Mouse (Mus musculus) cerebellum, postnatal 14 days (tissue): ENCODE measurements around the gene Prl2a1.
"Not testable (repeated sequence)": the region's sequence is repeated elsewhere in the genome, so short reads cannot be mapped to it uniquely, and the experiment has no call there.

Source experiments
- DNase-seq, 2 experiments: peaks; one replicate each; pipeline ENCODE4 v3.0.0; 2021; ENCODE audit warnings: mixed read lengths in 2 of 2

Gene Prl2a1

DNA sequence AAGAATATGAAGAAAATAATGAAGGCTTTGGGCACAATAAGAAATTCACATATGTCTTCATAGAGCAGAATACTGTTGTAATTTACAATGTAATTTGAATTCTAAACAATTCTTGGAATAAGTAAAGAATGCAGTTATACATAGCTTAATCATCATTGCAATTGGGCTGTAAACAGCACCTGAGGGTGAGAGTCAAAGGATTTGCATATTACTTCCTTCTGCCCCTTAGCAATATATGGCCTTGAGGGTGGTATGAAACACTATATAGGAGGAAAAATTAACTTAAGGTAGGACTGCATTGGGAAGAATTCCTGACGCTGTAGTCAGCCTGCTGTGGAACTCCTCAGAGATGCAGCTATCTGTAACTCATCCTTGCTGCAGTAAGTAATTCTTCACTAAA, at the start of gene Prl2a1:
Gene Prl2a1 (plus strand): TSS at position 301 of the 400 bp plus-strand sequence.
- no peak for DNase-seq

DNA sequence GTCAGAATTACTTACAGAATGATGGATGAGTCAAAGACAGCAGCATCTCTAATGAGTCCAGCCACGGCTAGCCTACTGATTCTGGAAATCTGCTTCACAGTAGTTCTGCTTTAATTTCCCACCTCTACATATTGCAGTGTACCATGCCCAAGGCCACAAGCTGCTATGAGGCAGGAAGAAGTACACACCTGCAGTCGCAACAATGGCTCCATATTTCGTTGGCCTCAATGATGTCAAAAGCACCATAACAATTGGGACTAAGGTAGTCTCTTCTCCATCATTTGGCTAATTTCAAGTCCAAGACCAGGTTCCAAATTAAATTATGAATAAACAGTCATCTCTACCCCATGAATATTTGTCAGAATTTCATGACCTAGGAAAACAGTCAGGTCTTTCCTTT, 20.8 kb upstream of the Prl2a1 start, which contains the start of gene Prl7c1:
Gene Prl7c1 (minus strand): TSS at position 101 of the 400 bp plus-strand sequence.
- not testable (repeated sequence) for DNase-seq

- no peak for DNase-seq
These were observed 2.2 kb upstream of the Prl2a1 start for GRCm38 (mm10) chr13:27799303-27799702.

GRCm38 (mm10) chr13:27802765-27803164, 1.3 kb downstream of the Prl2a1 start:
- DNase-seq: no peak

GRCm38 (mm10) chr13:27849042-27849441, 47.6 kb downstream of the Prl2a1 start, which contains the start of gene Prl2c1:
Prl2c1 (plus strand) TSS chr13:27849342.
- no peak for DNase-seq
